ENCODE assay signal across 17 mouse cellular contexts in the genomic region with DNA sequence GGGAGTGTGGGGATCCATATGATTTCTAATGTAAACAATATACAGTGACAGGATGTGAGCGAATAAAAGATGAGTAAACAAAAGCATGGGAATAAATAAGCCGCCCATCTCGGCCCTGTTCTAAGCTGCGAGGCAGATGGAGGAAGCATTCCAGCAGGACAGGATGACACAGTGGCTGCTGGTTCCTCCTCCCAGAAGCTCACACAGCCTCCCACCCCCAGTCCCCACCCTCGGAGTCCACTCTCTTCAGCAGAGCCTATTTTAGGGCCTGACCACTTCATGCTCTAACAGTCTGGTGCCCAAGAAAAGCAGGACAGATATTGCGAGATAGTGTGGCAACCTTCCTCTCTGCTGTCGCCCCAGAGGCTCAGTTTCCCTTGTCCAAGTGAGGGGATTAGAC.
"Had no signal": no experiment of that assay in that cellular context is flagged by ENCODE, and none has a peak within 500 bp of the region (broad histone marks: within the 10 kb centered on the region; RNA-seq: fewer than 3 reads in every experiment).

No protein-coding gene starts in this region.

- H3K9ac ChIP-seq: limb, embryonic 13.5 days; liver, embryonic 12.5 days; liver, embryonic 15.5 days; neural tube, embryonic 13.5 days had no signal

- H3K27ac ChIP-seq: limb, embryonic 10.5 days; limb, embryonic 13.5 days; liver, embryonic 12.5 days; liver, embryonic 15.5 days; neural tube, embryonic 13.5 days had no signal

- H3K9me3 ChIP-seq: limb, embryonic 10.5 days; limb, embryonic 13.5 days; liver, embryonic 12.5 days; liver, embryonic 15.5 days; neural tube, embryonic 13.5 days had no signal

- H3K4me3 ChIP-seq: limb, embryonic 10.5 days; limb, embryonic 13.5 days; liver, embryonic 12.5 days; liver, embryonic 15.5 days; neural tube, embryonic 13.5 days had no signal

- H3K4me2 ChIP-seq: limb, embryonic 13.5 days; liver, embryonic 12.5 days; liver, embryonic 15.5 days; midbrain, embryonic 11.5 days; neural tube, embryonic 13.5 days had no signal

- H3K27me3 ChIP-seq: limb, embryonic 13.5 days; liver, embryonic 12.5 days; liver, embryonic 15.5 days; neural tube, embryonic 13.5 days had no signal

- H3K36me3 ChIP-seq: limb, embryonic 10.5 days; limb, embryonic 13.5 days; liver, embryonic 12.5 days; liver, embryonic 15.5 days; neural tube, embryonic 13.5 days had no signal

- ATAC-seq: intestine, embryonic 16.5 days had no signal

- H3K4me1 ChIP-seq: limb, embryonic 10.5 days; limb, embryonic 13.5 days; liver, embryonic 12.5 days; liver, embryonic 15.5 days; neural tube, embryonic 13.5 days had no signal

- DNase-seq: kidney, adult 18-20 months; kidney, adult 9 months; kidney, postnatal 14 days; kidney, postnatal 4 days; liver; lung, adult 18-20 months; lung, postnatal 4 days; midbrain, embryonic 14.5 days; thymus, adult 18-20 months; thymus, postnatal 25 days had no signal
